Mouse (Mus musculus) embryonic facial prominence, embryonic 15.5 days (tissue): ENCODE data around the gene Spata21. TPM values are rescaled to one million over a fixed set of nuclear protein-coding genes. Genes with fewer than 3 reads are reported as not detected.

Source experiments
- ATAC-seq: fragments of 200-750 bp; cut with Nextera tagmentation; 2 replicates; pipeline ENCODE4 v1.8.0; 2017; ENCODE audit warnings: low read depth, moderate TSS enrichment; ENCODE audit not compliant: insufficient number of reproducible peaks, low FRiP score, low TSS enrichment
- H3K27ac ChIP-seq: fragments of 300-500 bp; sonication (generic); replicated peaks from 2 replicates; pipeline ENCODE4 v1.5.1; 2015; ENCODE audit warnings: mild to moderate bottlenecking, inconsistent platforms
- H3K27me3 ChIP-seq: fragments of 300-500 bp; sonication (generic); 2 replicates; pipeline ENCODE4 v1.6.1; 2015; ENCODE audit warnings: inconsistent platforms
- H3K36me3 ChIP-seq: fragments of 300-500 bp; sonication (generic); 2 replicates; pipeline ENCODE4 v1.6.1; 2015; ENCODE audit warnings: mild to moderate bottlenecking, inconsistent platforms
- H3K4me1 ChIP-seq: fragments of 300-500 bp; sonication (generic); 2 replicates; pipeline ENCODE4 v1.6.1; 2015; ENCODE audit warnings: inconsistent platforms
- H3K4me2 ChIP-seq: fragments of 300-500 bp; sonication (generic); replicated peaks from 2 replicates; pipeline ENCODE4 v1.6.1; 2015; ENCODE audit warnings: mild to moderate bottlenecking, inconsistent platforms
- H3K4me3 ChIP-seq: fragments of 300-500 bp; sonication (generic); replicated peaks from 2 replicates; pipeline ENCODE4 v1.5.1; 2015; ENCODE audit warnings: mild to moderate bottlenecking, inconsistent platforms
- H3K9ac ChIP-seq: fragments of 300-500 bp; sonication (generic); 2 replicates; pipeline ENCODE4 v1.6.1; 2015; ENCODE audit warnings: inconsistent platforms
- H3K9me3 ChIP-seq: fragments of 300-500 bp; sonication (generic); replicated peaks from 2 replicates; pipeline ENCODE4 v1.6.1; 2016; ENCODE audit warnings: inconsistent platforms
- WGBS: fragments of 180-500 bp; shearing (Covaris S2); methylation state at CpG from one replicate; pipeline ENCODE4 v1.1.7; 2015; 5-methylcytosine and 5-hydroxymethylcytosine counted together
- polyA plus RNA-seq: library from polyadenylated mRNA; unstranded; fragments of >200 nt; fragmentation: Nextera tagmentation; extraction: Ambion mirVana; gene quantifications from 2 replicates; pipeline ENCODE4 v1.2.1, GENCODE M21; 2015

Spata21 gene
- polyA plus RNA-seq, 1 experiment from 2014 or later = 0.20 TPM

DNA sequence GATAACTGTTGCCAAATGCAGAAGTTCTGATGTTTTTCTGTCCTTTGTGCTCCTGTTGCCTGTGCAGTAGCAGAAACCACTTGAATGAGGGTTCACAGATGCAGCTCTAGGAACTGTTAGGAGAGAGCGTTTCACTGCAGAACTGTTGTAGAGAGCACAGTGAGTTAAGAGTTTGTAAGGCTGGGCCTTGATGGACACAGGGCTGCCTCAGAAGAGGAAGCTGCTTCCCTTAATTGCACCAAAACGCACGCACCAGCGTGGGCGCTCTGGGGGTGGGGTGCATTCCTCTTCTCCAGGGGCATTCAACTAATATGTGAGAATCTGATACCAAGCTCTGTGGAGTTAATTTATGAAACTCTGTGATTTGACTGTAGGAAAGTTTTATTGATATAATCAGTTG lies 71.5 kb downstream of the Spata21 start:
- no peaks in the 10 kb centered on the region for H3K36me3 ChIP-seq
- H3K4me1 ChIP-seq = peaks cover 13% of the 10 kb centered on the region
- H3K9me3 ChIP-seq = no peaks in the 10 kb centered on the region
- H3K27ac ChIP-seq = peak overlapping the region; percentile 24; the same call in 1 of the 2 replicates
- ATAC-seq = no peak
- no peak overlapping the region for H3K4me2 ChIP-seq
- H3K9ac ChIP-seq = no peak overlapping the region
- H3K27me3 ChIP-seq = no peaks in the 10 kb centered on the region
- WGBS = 14% methylated on average over 5 of the region's 5 CpGs
- H3K4me3 ChIP-seq = no peak overlapping the region

GRCm38 (mm10) chr4:141160193-141160592 lies 72.1 kb downstream of the Spata21 start:
- Histone ChIP-seq H3K27ac (no peak overlapping the region), H3K9ac (no peak overlapping the region), H3K36me3 (no peaks in the 10 kb centered on the region), H3K4me1 (peaks cover 13% of the 10 kb centered on the region), H3K9me3 (no peaks in the 10 kb centered on the region), H3K4me3 (no peak overlapping the region), H3K4me2 (no peak overlapping the region), H3K27me3 (no peaks in the 10 kb centered on the region)
- no peak for ATAC-seq
- 85% methylated on average over 4 of the region's 4 CpGs for WGBS

GRCm38 (mm10) chr4:141161699-141162208 lies 73.6 kb downstream of the Spata21 start:
- Histone ChIP-seq H3K4me3 (no peak overlapping the region), H3K27me3 (no peaks in the 10 kb centered on the region), H3K36me3 (no peaks in the 10 kb centered on the region), H3K9ac (no peak overlapping the region), H3K9me3 (no peaks in the 10 kb centered on the region), H3K4me2 (no peak overlapping the region), H3K4me1 (peaks cover 13% of the 10 kb centered on the region), H3K27ac (no peak overlapping the region)
- no peak for ATAC-seq
- 83% methylated on average over 6 of the region's 6 CpGs for WGBS

Other genes with a start within 250 kb of the Spata21 start
- 0.85 and 1.0 TPM in 2 replicates for gene Padi1, start 242.6 kb upstream of the Spata21 start, polyA plus RNA-seq
- 15.3 and 21.4 TPM in 2 replicates for gene Padi2, start 182.0 kb upstream of the Spata21 start, polyA plus RNA-seq
- gene Sdhb, start 127.1 kb upstream of the Spata21 start, polyA plus RNA-seq = 356 and 362 TPM in 2 replicates
- gene Atp13a2, start 101.5 kb upstream of the Spata21 start, polyA plus RNA-seq = 47.2 and 48.1 TPM in 2 replicates
- gene Mfap2, start 77.9 kb upstream of the Spata21 start, polyA plus RNA-seq = 923 and 969 TPM in 2 replicates
- 6.9 and 7.0 TPM in 2 replicates for gene Crocc, start 27.8 kb upstream of the Spata21 start, polyA plus RNA-seq
- 88.0 and 93.4 TPM in 2 replicates for gene Necap2, start 10.0 kb upstream of the Spata21 start, polyA plus RNA-seq
- 43.9 and 45.1 TPM in 2 replicates for gene Szrd1, start 51.4 kb downstream of the Spata21 start, polyA plus RNA-seq
- gene Fbxo42, start 59.6 kb downstream of the Spata21 start, polyA plus RNA-seq = 23.7 and 25.8 TPM in 2 replicates
- gene Rsg1, start 125.6 kb downstream of the Spata21 start, polyA plus RNA-seq = 6.8 and 8.1 TPM in 2 replicates
- gene Arhgef19, start 151.2 kb downstream of the Spata21 start, polyA plus RNA-seq = 25.6 and 27.7 TPM in 2 replicates
- gene Epha2, start 212.9 kb downstream of the Spata21 start, polyA plus RNA-seq = 7.4 and 7.6 TPM in 2 replicates